Mouse (Mus musculus): Measurements from ENCODE around the gene Prox1.

Prox1 gene

GRCm38 (mm10) chr1:190144416-190144815, 26.1 kb downstream of the Prox1 start:
- DNase-seq (ENCODE audit: low spot score in 2 of 2), result no peak

DNA sequence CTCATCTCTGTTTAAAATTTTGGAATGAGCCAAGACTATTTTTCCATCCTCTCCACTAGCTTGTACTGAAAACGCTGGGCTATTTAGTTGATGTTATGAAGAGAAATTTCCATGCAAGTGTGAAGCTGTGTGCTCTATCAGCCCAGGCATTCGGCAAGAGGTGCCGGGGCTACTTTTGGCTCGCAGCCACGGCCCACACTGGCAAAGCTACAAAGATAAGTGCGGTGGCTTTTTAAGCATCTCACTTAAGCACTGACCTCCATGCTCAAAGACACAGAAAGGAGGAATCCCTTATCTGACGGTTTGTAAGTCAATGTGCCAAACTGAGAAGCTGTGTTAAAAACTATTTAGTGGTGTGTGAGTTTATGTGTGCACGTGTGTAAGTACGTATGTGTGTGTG, 26.9 kb downstream of the Prox1 start:
- no peak for DNase-seq (ENCODE audit: low spot score in 2 of 2)

GRCm38 (mm10) chr1:190142584-190142983, 27.9 kb downstream of the Prox1 start:
- no peak for DNase-seq (ENCODE audit: low spot score in 2 of 2)

GRCm38 (mm10) chr1:190140519-190140918, 30.0 kb downstream of the Prox1 start:
- no peak for DNase-seq (ENCODE audit: low spot score in 2 of 2)

DNA sequence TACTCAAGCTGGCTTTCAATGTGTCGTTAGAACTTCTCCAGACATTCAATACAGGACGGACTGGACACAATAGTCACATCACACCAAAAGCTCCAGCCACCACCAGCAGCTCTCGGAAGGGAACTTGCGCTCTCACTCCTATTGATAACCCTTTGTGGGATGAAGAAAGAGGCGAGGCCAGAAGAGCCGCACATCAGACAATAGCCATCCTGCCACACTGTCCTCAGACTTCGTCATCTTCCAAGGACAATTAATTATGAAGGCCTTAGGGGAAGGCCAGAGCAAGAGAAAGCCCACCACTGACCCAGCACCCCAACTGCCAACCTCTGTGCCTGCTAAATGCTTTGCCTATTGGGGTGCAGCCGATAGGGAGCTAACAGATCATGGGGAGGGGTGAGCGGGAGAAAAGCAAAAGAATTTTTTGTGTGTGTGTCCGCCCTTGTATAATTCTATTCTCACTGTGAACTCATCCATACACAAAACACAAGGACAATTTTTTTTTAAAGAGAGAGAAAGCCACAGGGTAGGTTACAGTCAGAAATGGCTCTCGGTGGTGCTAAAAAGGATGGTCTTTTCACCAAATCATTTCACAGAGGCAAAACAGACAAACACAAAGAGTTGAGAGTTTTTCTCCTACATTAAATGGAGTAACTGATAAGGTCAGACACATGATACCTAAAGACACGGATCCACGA, 30.7 kb downstream of the Prox1 start:
- no peak for DNase-seq (ENCODE audit: low spot score in 2 of 2)

DNA sequence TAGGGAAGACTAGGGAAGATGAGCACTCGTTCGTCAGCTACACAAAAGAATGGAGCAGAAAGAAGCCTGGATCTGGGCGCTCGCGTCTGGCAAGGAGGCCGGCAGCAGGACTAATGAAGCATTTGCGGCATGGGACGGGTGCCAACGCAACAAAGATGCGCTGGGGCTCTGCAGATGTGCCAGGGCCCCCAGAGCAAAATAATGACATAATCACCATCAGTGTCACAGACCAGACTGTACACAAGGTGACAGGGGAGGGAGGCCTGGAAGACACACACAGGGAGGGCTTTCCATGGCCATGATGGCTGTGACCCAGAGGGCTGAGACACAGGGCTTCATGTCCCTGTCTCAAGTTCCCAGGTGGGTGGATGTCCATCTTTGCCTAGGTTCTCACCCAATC, 32.6 kb downstream of the Prox1 start:
- peak in 1 of 2 experiments; percentile 8 for DNase-seq (ENCODE audit: low spot score in 2 of 2)

DNA sequence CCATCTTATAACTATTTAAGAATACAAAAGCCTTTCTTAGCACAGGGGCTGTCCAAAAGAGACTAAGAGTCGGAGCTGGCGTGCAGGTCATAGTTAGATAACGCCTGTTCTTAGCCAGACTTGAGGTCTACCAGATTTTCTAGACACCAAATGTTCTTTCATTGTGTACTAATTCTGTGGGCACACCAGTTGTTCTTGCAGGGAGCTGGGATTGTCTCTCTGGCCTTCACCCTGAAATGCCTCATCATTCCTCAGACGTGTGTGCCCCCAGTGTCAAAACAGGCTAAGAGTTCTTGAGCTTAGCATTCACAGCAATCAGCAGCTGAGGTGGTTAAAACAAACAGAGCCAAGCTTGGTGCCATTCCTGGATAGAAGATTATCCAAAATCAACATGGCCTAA, 37.6 kb downstream of the Prox1 start:
- DNase-seq (ENCODE audit: low spot score in 2 of 2), result no peak

GRCm38 (mm10) chr1:190130888-190131287, 39.6 kb downstream of the Prox1 start:
- DNase-seq (ENCODE audit: low spot score in 2 of 2), result no peak

GRCm38 (mm10) chr1:190129553-190129952, 41.0 kb downstream of the Prox1 start:
- DNase-seq (ENCODE audit: low spot score in 2 of 2), result no peak

DNA sequence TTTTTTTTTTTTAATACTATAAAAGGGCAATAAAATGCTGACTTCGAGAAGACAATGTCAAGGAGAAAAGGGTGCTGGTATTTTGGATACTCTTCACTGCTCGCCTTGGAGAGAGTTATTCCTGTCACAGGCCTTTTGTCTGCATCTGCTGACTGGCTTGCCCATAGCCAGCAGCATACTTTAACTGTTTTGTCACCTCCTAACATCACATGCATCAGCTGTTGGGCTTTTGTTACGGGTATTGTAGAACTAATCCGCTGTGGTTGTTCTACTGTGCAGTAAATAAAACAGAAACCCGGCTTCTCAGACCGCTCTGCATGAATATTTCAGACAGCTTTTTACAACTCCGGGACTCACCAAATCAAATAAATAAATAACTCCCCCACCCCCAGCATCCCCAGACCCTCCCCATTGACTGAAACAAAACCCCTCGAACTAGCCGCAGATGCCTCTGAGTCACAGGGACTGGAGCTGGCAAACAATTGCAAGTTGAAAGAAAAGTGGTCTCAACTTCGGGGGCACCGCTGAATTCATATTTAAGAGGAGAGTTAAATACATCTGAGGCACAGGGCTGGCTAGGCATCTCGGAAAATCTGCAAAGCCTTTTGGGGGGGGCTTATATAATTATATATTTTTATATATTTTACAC, 41.7 kb downstream of the Prox1 start:
- no peak for DNase-seq (ENCODE audit: low spot score in 2 of 2)

GRCm38 (mm10) chr1:190127878-190128277, 42.6 kb downstream of the Prox1 start:
- DNase-seq (ENCODE audit: low spot score in 2 of 2), result no peak

GRCm38 (mm10) chr1:190127163-190127795, 43.2 kb downstream of the Prox1 start:
- DNase-seq (ENCODE audit: low spot score in 2 of 2), result no peak

DNA sequence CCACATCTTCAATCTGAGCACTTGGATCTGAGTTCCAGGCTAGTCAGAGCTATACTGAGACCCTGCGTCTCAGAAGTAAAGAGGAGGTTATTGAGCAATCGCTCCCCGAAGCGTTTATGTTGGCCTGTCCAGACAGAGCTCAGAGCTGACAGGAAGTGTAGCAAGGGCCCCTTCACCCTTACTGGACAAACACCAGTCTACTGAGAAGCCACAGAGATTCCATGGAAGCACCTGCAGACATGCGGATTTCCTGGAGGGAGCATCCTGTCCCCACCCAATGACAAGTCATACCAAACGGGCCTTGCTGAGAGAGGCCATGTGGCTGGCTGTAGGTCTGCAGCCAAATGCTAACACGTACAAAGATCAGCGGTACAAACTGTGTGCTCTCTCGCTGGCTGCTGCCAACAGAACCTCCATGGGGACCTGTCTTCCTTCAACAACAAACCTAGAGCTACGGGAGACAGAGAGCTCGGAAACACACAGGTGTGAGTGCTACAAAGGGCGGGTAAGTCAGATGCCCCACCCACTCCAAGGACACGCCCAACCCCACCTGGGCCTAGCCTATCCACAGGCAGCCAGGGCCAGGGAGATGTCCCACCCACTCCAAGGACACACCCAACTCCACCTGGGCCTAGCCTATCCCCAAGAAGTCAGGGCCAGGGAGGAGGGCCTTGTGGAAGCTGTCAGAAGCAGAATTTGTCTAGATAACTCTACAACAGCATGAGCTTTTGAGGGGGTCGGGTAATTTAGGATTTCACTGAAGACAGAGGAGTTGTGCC, 45.4 kb downstream of the Prox1 start:
- DNase-seq (ENCODE audit: low spot score in 2 of 2), result no peak

DNA sequence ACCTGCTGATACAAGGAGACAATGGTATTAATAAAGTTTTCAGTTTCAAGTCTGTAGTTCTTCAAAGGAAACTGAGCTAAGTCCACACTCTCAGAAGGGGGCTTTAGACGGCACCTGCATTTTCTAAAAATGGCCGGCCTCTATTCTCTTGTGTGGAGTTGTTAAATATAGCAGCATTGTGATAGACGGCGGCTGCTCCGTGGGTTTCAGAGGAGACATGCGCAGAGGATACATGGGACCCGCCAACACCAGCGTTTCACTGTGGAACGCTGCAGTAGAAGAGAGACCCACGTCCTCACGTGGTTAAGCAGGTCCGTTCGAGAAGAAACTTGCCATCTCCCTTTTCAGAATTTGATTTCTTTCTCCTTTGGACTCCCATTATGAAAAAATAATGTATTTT, 47.1 kb downstream of the Prox1 start:
- DNase-seq (ENCODE audit: low spot score in 2 of 2), result no peak

GRCm38 (mm10) chr1:190115985-190116384, 54.5 kb downstream of the Prox1 start:
- no peak for DNase-seq (ENCODE audit: low spot score in 2 of 2)

GRCm38 (mm10) chr1:190111741-190112140, 58.8 kb downstream of the Prox1 start:
- DNase-seq (ENCODE audit: low spot score in 2 of 2), result no peak

- no peak for DNase-seq (ENCODE audit: low spot score in 2 of 2)
Observed at GRCm38 (mm10) chr1:190107587-190107986, 62.9 kb downstream of the Prox1 start.

- DNase-seq (ENCODE audit: low spot score in 2 of 2), result no peak
Observed at GRCm38 (mm10) chr1:190106674-190107420, 63.7 kb downstream of the Prox1 start.

DNA sequence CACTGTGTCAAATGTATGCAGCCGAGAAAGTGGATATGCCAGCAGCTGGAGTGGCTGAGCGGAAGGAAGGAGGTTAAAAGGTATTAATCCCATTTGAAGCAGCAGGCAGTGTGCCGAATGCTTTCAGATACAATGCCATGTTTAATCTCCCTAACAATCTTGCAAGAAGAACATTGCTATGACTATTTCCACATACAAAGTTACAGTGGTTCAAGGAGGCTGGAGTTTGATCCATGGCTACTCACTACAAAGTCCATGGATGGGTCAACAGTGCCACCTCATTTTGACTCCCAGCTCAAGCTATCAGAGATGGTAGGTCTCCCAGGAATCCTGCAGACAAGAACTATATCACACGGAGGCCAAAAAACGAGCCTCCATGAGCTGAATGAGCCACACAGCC, 64.5 kb downstream of the Prox1 start:
- no peak for DNase-seq (ENCODE audit: low spot score in 2 of 2)

- DNase-seq (ENCODE audit: low spot score in 2 of 2), result peak; percentile 35 to 42
Observed at GRCm38 (mm10) chr1:190093326-190093725, 77.2 kb downstream of the Prox1 start.

GRCm38 (mm10) chr1:190092076-190092475, 78.4 kb downstream of the Prox1 start:
- DNase-seq (ENCODE audit: low spot score in 2 of 2), result no peak

GRCm38 (mm10) chr1:190088929-190089328, 81.6 kb downstream of the Prox1 start:
- DNase-seq (ENCODE audit: low spot score in 2 of 2), result no peak

Measured in frontal cortex, postnatal 36 days (tissue).